Mouse (Mus musculus) G1E (cell line): ENCODE results near the gene Nrip2.

Experiments
- CTCF ChIP-seq: IDR thresholded peaks from 2 replicates; pipeline ENCODE4 v1.5.1; 2012; ENCODE audit warnings: low read depth, low read length, inconsistent platforms, mixed read lengths
- GATA1 ChIP-seq: IDR thresholded peaks from 2 replicates; pipeline ENCODE4 v1.6.1; 2012; ENCODE audit warnings: borderline replicate concordance, low read length, inconsistent platforms, mixed read lengths
- POLR2AphosphoS5 ChIP-seq: IDR thresholded peaks from 2 replicates; pipeline ENCODE4 v1.6.1; 2012; ENCODE audit warnings: low read depth, low read length, inconsistent platforms; ENCODE audit not compliant: insufficient replicate concordance
- TAL1 ChIP-seq: conservative IDR thresholded peaks from 2 replicates; pipeline ENCODE4 v1.6.1; 2012; ENCODE audit warnings: low read depth, low read length, inconsistent platforms, mixed read lengths

DNA sequence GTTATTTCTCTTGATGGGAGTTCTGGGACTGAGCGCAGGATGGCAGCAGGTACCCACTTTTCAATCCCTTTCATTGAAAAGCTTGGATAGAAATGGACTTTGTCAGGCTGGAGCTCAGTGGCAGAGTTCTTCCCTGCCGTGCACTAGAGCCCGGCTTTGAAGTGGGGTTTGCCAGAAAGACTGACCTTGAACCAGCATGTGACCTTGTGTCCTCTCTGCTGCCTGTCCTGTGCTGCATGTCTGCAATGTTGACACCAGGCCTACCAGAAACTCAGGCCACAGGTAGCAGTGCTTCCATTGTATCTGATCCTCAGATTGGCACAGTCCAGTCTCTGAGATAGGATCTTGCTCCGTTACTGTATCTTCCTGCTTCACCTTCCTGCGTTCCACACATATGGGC lies 29.1 kb upstream of the Nrip2 start:
- TF ChIP-seq CTCF (no peak), POLR2AphosphoS5 (no peak), GATA1 (no peak), TAL1 (no peak)
